Mouse (Mus musculus): Measurements from ENCODE around the gene Alyref. TPM values are rescaled to one million over a fixed set of nuclear protein-coding genes. Genes with fewer than 3 reads are reported as not detected.

Gene Alyref
- polyA plus RNA-seq, 1 experiment, result 22.1 TPM

- peak; percentile 43 to 52 for DNase-seq (ENCODE audit: low read depth in 1 of 2, low spot score in 2 of 2)
- Histone ChIP-seq H3K36me3 (ENCODE audit: control insufficient read depth, insufficient read depth, low read length) (peaks cover 20% of the 10 kb centered on the region), H3K27me3 (ENCODE audit: control insufficient read depth, insufficient read depth, low read length) (no peaks in the 10 kb centered on the region), H3K27ac (ENCODE audit: insufficient read depth, low read length) (peak overlapping the region; percentile 94), H3K4me1 (ENCODE audit: control insufficient read depth, insufficient read depth, insufficient read length) (peaks cover 17% of the 10 kb centered on the region; the same call in 1 of the 2 replicates), H3K4me3 (ENCODE audit: extremely low read depth, insufficient read depth, insufficient read length) (peak overlapping the region; percentile 91)
- WGBS, result 54% methylated on average over 8 of the region's 8 CpGs
- TF ChIP-seq POLR2A (IDR thresholded peaks at IDR 0.05; ENCODE audit: low read depth, low read length) (no peak; the same call in 1 of the 2 replicates), CTCF (IDR thresholded peaks at IDR 0.05; ENCODE audit: extremely low read depth, insufficient read depth, insufficient read length, insufficient replicate concordance) (no peak)
Observed at GRCm38 (mm10) chr11:120582268-120582981, 15.7 kb downstream of the Alyref start.

- peak within 1 kb of the TSS; percentile 94 for H3K27ac ChIP-seq (ENCODE audit: insufficient read depth, low read length)
- DNase-seq (ENCODE audit: low read depth in 1 of 2, low spot score in 2 of 2), result peak; percentile 76 to 85
- peaks cover 17% of the 10 kb centered on the region; the same call in 1 of the 2 replicates for H3K4me1 ChIP-seq (ENCODE audit: control insufficient read depth, insufficient read depth, insufficient read length)
- H3K36me3 ChIP-seq (ENCODE audit: control insufficient read depth, insufficient read depth, low read length), result peaks cover 20% of the 10 kb centered on the region
- 2% methylated on average over 74 of the region's 75 CpGs for WGBS
- no peaks in the 10 kb centered on the region for H3K27me3 ChIP-seq (ENCODE audit: control insufficient read depth, insufficient read depth, low read length)
- peak within 1 kb of the TSS; percentile 91 for H3K4me3 ChIP-seq (ENCODE audit: extremely low read depth, insufficient read depth, insufficient read length)
- TF ChIP-seq CTCF (IDR thresholded peaks at IDR 0.05; ENCODE audit: extremely low read depth, insufficient read depth, insufficient read length, insufficient replicate concordance), result peak; percentile 26; the same call in 1 of the 2 replicates
- peak; percentile 95 for TF ChIP-seq POLR2A (IDR thresholded peaks at IDR 0.05; ENCODE audit: low read depth, low read length)
Observed at GRCm38 (mm10) chr11:120581490-120582267, 16.5 kb downstream of the Alyref start, which contains the start of gene Arhgdia. TSS of gene Arhgdia (minus strand) at chr11:120581624.

- peak overlapping the region; percentile 91 for H3K4me3 ChIP-seq (ENCODE audit: extremely low read depth, insufficient read depth, insufficient read length)
- peaks cover 20% of the 10 kb centered on the region for H3K36me3 ChIP-seq (ENCODE audit: control insufficient read depth, insufficient read depth, low read length)
- TF ChIP-seq POLR2A (IDR thresholded peaks at IDR 0.05; ENCODE audit: low read depth, low read length) (no peak), CTCF (IDR thresholded peaks at IDR 0.05; ENCODE audit: extremely low read depth, insufficient read depth, insufficient read length, insufficient replicate concordance) (no peak)
- under 1% methylated on average over 44 of the region's 44 CpGs for WGBS
- H3K4me1 ChIP-seq (ENCODE audit: control insufficient read depth, insufficient read depth, insufficient read length), result peaks cover 17% of the 10 kb centered on the region; the same call in 1 of the 2 replicates
- H3K27ac ChIP-seq (ENCODE audit: insufficient read depth, low read length), result peak overlapping the region; percentile 94
- DNase-seq (ENCODE audit: low read depth in 1 of 2, low spot score in 2 of 2), result peak in 1 of 2 experiments; percentile 37
- no peaks in the 10 kb centered on the region for H3K27me3 ChIP-seq (ENCODE audit: control insufficient read depth, insufficient read depth, low read length)
Observed at GRCm38 (mm10) chr11:120580871-120581331, 17.3 kb downstream of the Alyref start.

GRCm38 (mm10) chr11:120580190-120580589 lies 18.0 kb downstream of the Alyref start:
- no peak for TF ChIP-seq CTCF (IDR thresholded peaks at IDR 0.05; ENCODE audit: extremely low read depth, insufficient read depth, insufficient read length, insufficient replicate concordance)
- TF ChIP-seq POLR2A (IDR thresholded peaks at IDR 0.05; ENCODE audit: low read depth, low read length), result no peak
- no peaks in the 10 kb centered on the region for H3K27me3 ChIP-seq (ENCODE audit: control insufficient read depth, insufficient read depth, low read length)
- WGBS, result 40% methylated on average over 7 of the region's 7 CpGs
- H3K36me3 ChIP-seq (ENCODE audit: control insufficient read depth, insufficient read depth, low read length), result peaks cover 20% of the 10 kb centered on the region
- DNase-seq (ENCODE audit: low read depth in 1 of 2, low spot score in 2 of 2), result peak in 1 of 2 experiments; percentile 34
- peaks cover 17% of the 10 kb centered on the region; the same call in 1 of the 2 replicates for H3K4me1 ChIP-seq (ENCODE audit: control insufficient read depth, insufficient read depth, insufficient read length)
- H3K4me3 ChIP-seq (ENCODE audit: extremely low read depth, insufficient read depth, insufficient read length), result peak overlapping the region; percentile 91
- H3K27ac ChIP-seq (ENCODE audit: insufficient read depth, low read length), result peak overlapping the region; percentile 94

GRCm38 (mm10) chr11:120579316-120580107 lies 18.7 kb downstream of the Alyref start:
- H3K4me3 ChIP-seq (ENCODE audit: extremely low read depth, insufficient read depth, insufficient read length), result peak overlapping the region; percentile 27; the same call in 1 of the 2 replicates
- 65% methylated on average over 15 of the region's 15 CpGs for WGBS
- H3K4me1 ChIP-seq (ENCODE audit: control insufficient read depth, insufficient read depth, insufficient read length), result peaks cover 17% of the 10 kb centered on the region; the same call in 1 of the 2 replicates
- H3K36me3 ChIP-seq (ENCODE audit: control insufficient read depth, insufficient read depth, low read length), result peaks cover 20% of the 10 kb centered on the region
- H3K27me3 ChIP-seq (ENCODE audit: control insufficient read depth, insufficient read depth, low read length), result no peaks in the 10 kb centered on the region
- TF ChIP-seq CTCF (IDR thresholded peaks at IDR 0.05; ENCODE audit: extremely low read depth, insufficient read depth, insufficient read length, insufficient replicate concordance), result peak; percentile 75; the same call in 1 of the 2 replicates
- TF ChIP-seq POLR2A (IDR thresholded peaks at IDR 0.05; ENCODE audit: low read depth, low read length), result no peak
- DNase-seq (ENCODE audit: low read depth in 1 of 2, low spot score in 2 of 2), result peak; percentile 58 to 73
- H3K27ac ChIP-seq (ENCODE audit: insufficient read depth, low read length), result peak overlapping the region; percentile 94; the same call in 1 of the 2 replicates

Measured in spleen, adult 2 months (tissue).